ENCODE assay signal across 8 mouse cellular contexts in the genomic region with DNA sequence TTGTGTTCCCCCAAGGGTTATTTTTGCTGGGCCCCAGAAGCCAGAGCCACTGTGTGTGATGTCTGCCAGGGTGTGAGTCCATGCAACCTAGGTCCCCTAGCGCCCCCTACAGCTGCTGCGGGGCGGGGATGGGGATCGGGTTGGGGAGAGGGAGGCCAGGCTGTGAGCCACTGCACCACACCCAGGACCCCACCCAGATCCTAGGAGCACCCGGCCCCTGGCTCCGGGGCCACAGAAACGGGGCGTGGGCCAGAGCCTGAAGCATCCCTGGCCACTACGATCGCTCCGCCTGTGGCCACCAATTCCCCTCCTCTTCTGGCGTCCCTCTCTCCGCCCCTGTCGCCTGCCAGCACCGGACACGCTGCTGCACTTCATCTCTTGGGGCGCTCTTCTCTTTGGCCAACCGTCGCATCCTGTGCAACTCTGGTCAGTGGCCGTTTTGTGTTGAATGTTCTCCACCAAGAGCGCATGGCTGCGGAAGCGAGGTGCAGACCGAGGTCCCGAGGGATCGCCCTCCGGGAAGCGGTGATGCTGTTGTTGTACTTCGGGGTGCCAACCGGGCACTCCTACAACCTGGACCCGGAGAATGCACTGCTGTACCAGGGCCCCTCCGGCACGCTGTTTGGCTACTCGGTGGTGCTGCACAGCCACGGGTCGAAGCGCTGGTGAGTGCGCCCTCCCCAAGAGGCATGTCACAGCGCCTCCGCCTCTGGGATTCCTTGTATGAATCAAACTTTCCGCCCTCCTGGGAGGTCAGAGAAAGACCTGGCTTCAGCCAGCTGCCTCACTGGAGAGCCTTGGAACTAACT. TPM values are rescaled to one million over a fixed set of nuclear protein-coding genes. Genes with fewer than 3 reads are reported as not detected.
DNase-seq lines count a peak whose midpoint lies in the region; ATAC-seq and TF ChIP-seq lines count a peak whose summit lies in the region.

TSS of gene Itga4 (plus strand) at position 235 of the 809 bp plus-strand sequence.

- H3K9ac ChIP-seq in forebrain, embryonic 12.5 days = peak within 1 kb of the TSS; percentile 52
- peak within 1 kb of the TSS; percentile 64 for H3K9ac ChIP-seq in heart, embryonic 16.5 days (ENCODE audit: low read length)
- H3K9ac ChIP-seq in liver, embryonic 14.5 days (replicated peaks) = peak within 1 kb of the TSS; percentile 100
- peak within 1 kb of the TSS; percentile 2; the same call in 1 of the 2 replicates for H3K9ac ChIP-seq in stomach, embryonic 14.5 days (replicated peaks; ENCODE audit: low read depth, low read length)

- peaks cover 18% of the 10 kb centered on the region for H3K4me1 ChIP-seq in forebrain, embryonic 12.5 days
- H3K4me1 ChIP-seq in heart, embryonic 16.5 days (ENCODE audit: control insufficient read depth, insufficient read depth, low read length) = 0 out of 2 replicates have a peak, but pooled peaks cover 3% of the 10 kb centered on the region
- peaks cover 36 to 40% of the 10 kb centered on the region in 2 experiments for H3K4me1 ChIP-seq in liver, embryonic 14.5 days (replicated peaks; ENCODE audit: control insufficient read depth in 2 of 2, insufficient read depth in 2 of 2, low read length in 1 of 2)
- peaks cover 5% of the 10 kb centered on the region; the same call in 1 of the 2 replicates for H3K4me1 ChIP-seq in stomach, embryonic 14.5 days (ENCODE audit: control insufficient read depth, insufficient read depth, low read length)

- H3K27me3 ChIP-seq in forebrain, embryonic 12.5 days = peaks cover 24% of the 10 kb centered on the region
- no peaks in the 10 kb centered on the region; the same call in 1 of the 2 replicates for H3K27me3 ChIP-seq in heart, embryonic 16.5 days (ENCODE audit: control insufficient read depth, insufficient read depth, low read length)
- no peaks in the 10 kb centered on the region; the same call in 1 of the 2 replicates for H3K27me3 ChIP-seq in liver, embryonic 14.5 days (ENCODE audit: control insufficient read depth, insufficient read depth, low read length)
- H3K27me3 ChIP-seq in stomach, embryonic 14.5 days (ENCODE audit: control insufficient read depth, insufficient read depth, low read length) = no peaks in the 10 kb centered on the region

- H3K4me2 ChIP-seq in forebrain, embryonic 12.5 days = peak within 1 kb of the TSS; percentile 91
- peak within 1 kb of the TSS; percentile 72 for H3K4me2 ChIP-seq in heart, embryonic 16.5 days (ENCODE audit: low read depth, low read length)
- H3K4me2 ChIP-seq in liver, embryonic 14.5 days (ENCODE audit: low read depth) = peak within 1 kb of the TSS; percentile 89
- peak within 1 kb of the TSS; percentile 88 for H3K4me2 ChIP-seq in stomach, embryonic 14.5 days (replicated peaks; ENCODE audit: low read depth, low read length)

- peak within 1 kb of the TSS; percentile 50 for H3K4me3 ChIP-seq in forebrain, embryonic 12.5 days (replicated peaks)
- peak within 1 kb of the TSS; percentile 63 for H3K4me3 ChIP-seq in heart, embryonic 16.5 days (ENCODE audit: low read length)
- peak within 1 kb of the TSS; percentile 96 for H3K4me3 ChIP-seq in liver, embryonic 14.5 days (ENCODE audit: insufficient read depth in 1 of 2, low read depth in 2 of 2, low read length in 2 of 2)
- peak within 1 kb of the TSS; percentile 36 for H3K4me3 ChIP-seq in stomach, embryonic 14.5 days (ENCODE audit: low read depth, low read length)

- no peaks in the 10 kb centered on the region for H3K9me3 ChIP-seq in forebrain, embryonic 12.5 days
- H3K9me3 ChIP-seq in heart, embryonic 16.5 days (replicated peaks; ENCODE audit: control insufficient read depth, low read length) = no peaks in the 10 kb centered on the region
- H3K9me3 ChIP-seq in liver, embryonic 14.5 days (ENCODE audit: control insufficient read depth, low read length) = no peaks in the 10 kb centered on the region
- H3K9me3 ChIP-seq in stomach, embryonic 14.5 days (ENCODE audit: control insufficient read depth, low read depth, low read length) = no peaks in the 10 kb centered on the region

- peak; percentile 46 for TF ChIP-seq EP300 in liver, embryonic 14.5 days (IDR thresholded peaks at IDR 0.05; ENCODE audit: low read depth)

- under 1% methylated on average over 41 of the region's 41 CpGs for WGBS in forebrain, embryonic 12.5 days
- under 1% methylated on average over 41 of the region's 41 CpGs for WGBS in heart, embryonic 16.5 days
- under 1% methylated on average over 41 of the region's 41 CpGs for WGBS in liver, embryonic 14.5 days (ENCODE audit: insufficient replicate concordance)
- under 1% methylated on average over 40 of the region's 41 CpGs for WGBS in stomach, embryonic 14.5 days

- DNase-seq in CD8-positive naive resting alpha-beta T cell, adult 2 months (ENCODE audit: low read depth in 2 of 2, low spot score in 2 of 2) = peak; percentile 90 to 96
- peak; percentile 95 for DNase-seq in c-Kit-positive CD71-positive TER-119-positive erythroid progenitor cells, embryonic 14.5 days (ENCODE audit: low spot score)
- peak; percentile 16 to 54 for DNase-seq in kidney, postnatal 25 days
- peak; percentile 89 to 92 (median 90) for DNase-seq in liver, embryonic 14.5 days (ENCODE audit: low read depth in 3 of 3, low spot score in 3 of 3)
- DNase-seq in natural killer cell, adult 2 months (ENCODE audit: low spot score in 2 of 2) = peak; percentile 90 to 92

- peak; percentile 91 for ATAC-seq in forebrain, embryonic 12.5 days (ENCODE audit: low FRiP score)
- peak; percentile 65 for ATAC-seq in heart, embryonic 16.5 days (replicated peaks; ENCODE audit: extremely low read depth, insufficient read depth, low FRiP score)
- peak; percentile 83 for ATAC-seq in liver, embryonic 14.5 days (ENCODE audit: insufficient read depth)
- ATAC-seq in stomach, embryonic 14.5 days (ENCODE audit: insufficient number of reproducible peaks, insufficient read depth, low FRiP score, low read depth) = peak; percentile 89; the same call in 1 of the 2 replicates

- H3K27ac ChIP-seq in forebrain, embryonic 12.5 days = 0 out of 2 replicates have a peak within 1 kb of the TSS, but pooled peaks have one; percentile 15
- peak within 1 kb of the TSS; percentile 56 for H3K27ac ChIP-seq in heart, embryonic 16.5 days (ENCODE audit: low read length)
- peak within 1 kb of the TSS; percentile 92 for H3K27ac ChIP-seq in liver, embryonic 14.5 days
- H3K27ac ChIP-seq in stomach, embryonic 14.5 days (ENCODE audit: low read length) = no peak within 1 kb of the TSS

- no peaks in the 10 kb centered on the region for H3K36me3 ChIP-seq in forebrain, embryonic 12.5 days (replicated peaks)
- H3K36me3 ChIP-seq in heart, embryonic 16.5 days (ENCODE audit: control insufficient read depth, insufficient read depth) = no peaks in the 10 kb centered on the region
- peaks cover 2% of the 10 kb centered on the region for H3K36me3 ChIP-seq in liver, embryonic 14.5 days (replicated peaks; ENCODE audit: control insufficient read depth, insufficient read depth, low read depth)
- H3K36me3 ChIP-seq in stomach, embryonic 14.5 days (ENCODE audit: control insufficient read depth, insufficient read depth, low read length) = no peaks in the 10 kb centered on the region

- peak; percentile 96 for TF ChIP-seq CTCF in liver, embryonic 14.5 days (IDR thresholded peaks at IDR 0.05; ENCODE audit: low read depth)

RNA-seq across cellular contexts. Expression of gene Itga4, which starts in this region (rescaled TPM):
- polyA plus RNA-seq in forebrain, embryonic 12.5 days (2016; fragmentation: Nextera tagmentation; extraction: Ambion mirVana) = 4.7 and 4.9 TPM in 2 replicates
- 4.0 and 7.5 TPM in 2 replicates for polyA plus RNA-seq in heart, embryonic 16.5 days (2015; fragmentation: Nextera tagmentation; extraction: Ambion mirVana)
- polyA plus RNA-seq in liver, embryonic 14.5 days (2012; rRNA removed) = 18.2 and 18.6 TPM in 2 replicates
- 27.0 and 27.6 TPM in 2 replicates for polyA plus RNA-seq in liver, embryonic 14.5 days (2014; fragmentation: Nextera tagmentation; extraction: Ambion mirVana)
- polyA plus RNA-seq in stomach, embryonic 14.5 days (2014; fragmentation: Nextera tagmentation; extraction: Ambion mirVana) = 5.8 TPM in 2 replicates

Comparison
In these comparisons a context has a peak if more than half of its experiments do, and no peak if none do; other contexts are left out.
1. DNase-seq: peak in every context shown above with its lines; median percentile 95 in c-Kit-positive CD71-positive TER-119-positive erythroid progenitor cells, embryonic 14.5 days; 93 in CD8-positive naive resting alpha-beta T cell, adult 2 months; 91 in natural killer cell, adult 2 months; 90 in liver, embryonic 14.5 days; 35 in kidney, postnatal 25 days.
2. H3K4me3 ChIP-seq: peak in every context shown above with its lines; median percentile 96 in liver, embryonic 14.5 days; 63 in heart, embryonic 16.5 days; 50 in forebrain, embryonic 12.5 days; 36 in stomach, embryonic 14.5 days.
3. H3K9ac ChIP-seq: peak in every context shown above with its lines; median percentile 100 in liver, embryonic 14.5 days; 64 in heart, embryonic 16.5 days; 52 in forebrain, embryonic 12.5 days; 2 in stomach, embryonic 14.5 days.